Mouse (Mus musculus) midbrain, postnatal 0 days (tissue): ENCODE measurements around the gene L1td1. TPM values are rescaled to one million over a fixed set of nuclear protein-coding genes. Genes with fewer than 3 reads are reported as not detected.

Experiments used
- ATAC-seq: fragments of 200-750 bp; cut with Nextera tagmentation; 2 replicates; pipeline ENCODE4 v1.8.0; 2017; ENCODE audit warnings: moderate number of reproducible peaks, mild to moderate bottlenecking, moderate TSS enrichment, moderate library complexity; ENCODE audit not compliant: low FRiP score
- DNase-seq: peaks from one replicate; pipeline ENCODE4 v3.0.0-alpha.2; 2015; ENCODE audit warnings: low spot score
- H3K27ac ChIP-seq: fragments of 300-500 bp; sonication (generic); 2 replicates; pipeline ENCODE4 v1.5.1; 2014; ENCODE audit warnings: low read depth, mild to moderate bottlenecking, low read length, mixed read lengths
- H3K27me3 ChIP-seq: fragments of 300-500 bp; sonication (generic); 2 replicates; pipeline ENCODE4 v1.6.1; 2014; ENCODE audit warnings: low read length, control low read depth, mixed read lengths; ENCODE audit not compliant: insufficient read depth
- H3K36me3 ChIP-seq: fragments of 300-500 bp; sonication (generic); 2 replicates; pipeline ENCODE4 v1.6.1; 2014; ENCODE audit warnings: low read length, control low read depth, mixed read lengths; ENCODE audit not compliant: insufficient read depth
- H3K4me1 ChIP-seq: fragments of 300-500 bp; sonication (generic); 2 replicates; pipeline ENCODE4 v1.6.1; 2014; ENCODE audit warnings: mild to moderate bottlenecking, control low read depth, antibody characterized with exemption, low read length, mixed read lengths; ENCODE audit not compliant: insufficient read depth
- H3K4me2 ChIP-seq: fragments of 300-500 bp; sonication (generic); 2 replicates; pipeline ENCODE4 v1.6.1; 2014; ENCODE audit warnings: low read depth, mild to moderate bottlenecking, low read length, mixed read lengths; ENCODE audit not compliant: poor library complexity, severe bottlenecking
- H3K4me3 ChIP-seq: fragments of 300-500 bp; sonication (generic); 2 replicates; pipeline ENCODE4 v1.5.1; 2014; ENCODE audit warnings: low read depth, mild to moderate bottlenecking, low read length, moderate library complexity
- H3K9ac ChIP-seq: fragments of 300-500 bp; sonication (generic); replicated peaks from 2 replicates; pipeline ENCODE4 v1.6.1; 2014; ENCODE audit warnings: mild to moderate bottlenecking, low read length, moderate library complexity, mixed read lengths; ENCODE audit not compliant: poor library complexity, severe bottlenecking
- H3K9me3 ChIP-seq: fragments of 300-500 bp; sonication (generic); 2 replicates; pipeline ENCODE4 v1.6.1; 2016; ENCODE audit warnings: low read length, control low read depth
- CTCF ChIP-seq: IDR thresholded peaks from 2 replicates; pipeline ENCODE4 v1.5.1; 2016; ENCODE audit warnings: antibody characterized with exemption, mild to moderate bottlenecking
- WGBS: fragments of 180-500 bp; shearing (Covaris S2); extraction: QIAGEN DNeasy Blood & Tissue Kit; methylation state at CpG from one replicate; pipeline ENCODE4 v1.1.7; 2014; 5-methylcytosine and 5-hydroxymethylcytosine counted together
- polyA plus RNA-seq: library from polyadenylated mRNA; unstranded; fragments of >200 nt; fragmentation: Nextera tagmentation; extraction: Ambion mirVana; gene quantifications from 2 replicates; pipeline ENCODE4 v1.2.1, GENCODE M21; 2015
- total RNA-seq: library from RNA; depleted of rRNA; stranded (reverse); fragments of >200 nt; gene quantifications from 2 replicates; pipeline ENCODE4 v1.2.3, GENCODE M21; 2014

The L1td1 gene
- total and polyA plus RNA-seq, 2 experiments from 2014 or later: not detected

DNA sequence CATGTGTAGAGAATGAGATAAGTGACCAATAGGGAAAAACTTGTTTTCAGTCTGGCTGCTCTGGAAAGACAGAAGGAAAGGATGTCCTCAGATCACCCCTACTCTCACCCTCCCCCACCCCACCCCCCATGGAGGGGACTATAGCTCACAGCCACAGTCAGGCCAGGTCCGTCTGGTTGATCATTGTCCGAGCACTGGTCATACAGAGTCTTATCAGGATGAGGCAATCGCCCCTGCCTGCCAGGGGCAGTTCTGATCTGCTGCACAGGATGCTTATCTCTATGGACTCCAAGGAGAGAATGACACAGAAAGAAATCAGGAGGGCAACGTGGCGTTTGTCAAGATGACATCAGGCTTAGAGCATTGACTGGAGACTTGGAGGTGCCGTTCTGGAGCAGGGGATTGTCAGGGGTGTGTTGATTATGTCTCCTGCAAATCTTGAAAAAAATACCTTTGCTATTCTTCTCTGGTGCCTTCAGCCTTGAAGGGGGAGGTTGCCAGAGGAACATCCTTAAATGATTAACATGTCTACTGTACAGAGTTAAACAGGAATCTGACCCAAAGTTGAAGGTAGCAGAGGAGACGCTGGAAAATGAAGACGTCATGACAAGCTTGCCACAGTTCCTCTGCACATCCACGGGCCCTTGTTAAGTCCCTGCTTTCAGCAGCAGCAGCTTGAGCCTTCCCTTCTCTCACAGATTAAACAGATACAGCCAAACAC, 32.9 kb upstream of the L1td1 start:
- Histone ChIP-seq H3K27me3 (no peaks in the 10 kb centered on the region), H3K4me1 (no peaks in the 10 kb centered on the region), H3K9me3 (no peaks in the 10 kb centered on the region), H3K9ac (no peak overlapping the region), H3K36me3 (no peaks in the 10 kb centered on the region), H3K4me3 (no peak overlapping the region), H3K27ac (no peak overlapping the region), H3K4me2 (no peak overlapping the region)
- no peak for TF ChIP-seq CTCF
- WGBS: 54% methylated on average over 9 of the region's 9 CpGs
- DNase-seq: no peak
- no peak for ATAC-seq

GRCm38 (mm10) chr4:98697932-98698331, 28.6 kb upstream of the L1td1 start:
- H3K27me3 ChIP-seq: no peaks in the 10 kb centered on the region
- WGBS: 88% methylated on average over 4 of the region's 4 CpGs
- no peak overlapping the region for H3K9ac ChIP-seq
- ATAC-seq (no peak), DNase-seq (no peak)
- H3K9me3 ChIP-seq: no peaks in the 10 kb centered on the region
- no peak overlapping the region for H3K27ac ChIP-seq
- no peak overlapping the region for H3K4me2 ChIP-seq
- no peaks in the 10 kb centered on the region for H3K36me3 ChIP-seq
- TF ChIP-seq CTCF: no peak
- H3K4me3 ChIP-seq: no peak overlapping the region
- H3K4me1 ChIP-seq: no peaks in the 10 kb centered on the region

GRCm38 (mm10) chr4:98698921-98699320, 27.6 kb upstream of the L1td1 start:
- WGBS: 59% methylated on average over 2 of the region's 3 CpGs
- no peak overlapping the region for H3K9ac ChIP-seq
- no peaks in the 10 kb centered on the region for H3K4me1 ChIP-seq
- no peak for TF ChIP-seq CTCF
- no peak overlapping the region for H3K4me3 ChIP-seq
- no peaks in the 10 kb centered on the region for H3K36me3 ChIP-seq
- ATAC-seq (no peak), DNase-seq (no peak)
- no peaks in the 10 kb centered on the region for H3K9me3 ChIP-seq
- no peak overlapping the region for H3K4me2 ChIP-seq
- no peaks in the 10 kb centered on the region for H3K27me3 ChIP-seq
- H3K27ac ChIP-seq: no peak overlapping the region

DNA sequence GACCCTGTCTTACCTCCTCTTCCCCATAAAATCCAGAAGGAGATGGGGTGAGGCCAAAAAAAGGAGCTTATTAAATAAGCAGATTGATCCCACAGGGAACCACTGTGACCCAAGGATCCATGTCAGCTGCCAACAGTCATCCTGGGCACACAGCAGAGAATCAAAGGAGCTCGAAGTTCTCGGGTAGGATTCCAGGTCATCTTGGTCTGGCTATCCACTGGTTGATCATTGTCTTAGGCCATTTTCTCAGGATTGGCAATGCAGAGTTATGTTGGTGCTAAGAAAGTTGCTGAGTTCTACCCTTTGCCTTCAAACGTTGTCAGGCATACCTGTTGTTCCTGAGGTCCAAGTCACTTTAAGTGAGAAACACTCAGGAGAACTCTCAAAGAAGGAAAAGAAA, 26.4 kb upstream of the L1td1 start:
- 89% methylated on average over 3 of the region's 3 CpGs for WGBS
- DNase-seq: no peak
- H3K36me3 ChIP-seq: no peaks in the 10 kb centered on the region
- H3K4me2 ChIP-seq: no peak overlapping the region
- no peak for TF ChIP-seq CTCF
- H3K27me3 ChIP-seq: no peaks in the 10 kb centered on the region
- no peak overlapping the region for H3K4me3 ChIP-seq
- no peaks in the 10 kb centered on the region for H3K4me1 ChIP-seq
- H3K9me3 ChIP-seq: no peaks in the 10 kb centered on the region
- no peak overlapping the region for H3K27ac ChIP-seq
- H3K9ac ChIP-seq: no peak overlapping the region
- no peak for ATAC-seq

DNA sequence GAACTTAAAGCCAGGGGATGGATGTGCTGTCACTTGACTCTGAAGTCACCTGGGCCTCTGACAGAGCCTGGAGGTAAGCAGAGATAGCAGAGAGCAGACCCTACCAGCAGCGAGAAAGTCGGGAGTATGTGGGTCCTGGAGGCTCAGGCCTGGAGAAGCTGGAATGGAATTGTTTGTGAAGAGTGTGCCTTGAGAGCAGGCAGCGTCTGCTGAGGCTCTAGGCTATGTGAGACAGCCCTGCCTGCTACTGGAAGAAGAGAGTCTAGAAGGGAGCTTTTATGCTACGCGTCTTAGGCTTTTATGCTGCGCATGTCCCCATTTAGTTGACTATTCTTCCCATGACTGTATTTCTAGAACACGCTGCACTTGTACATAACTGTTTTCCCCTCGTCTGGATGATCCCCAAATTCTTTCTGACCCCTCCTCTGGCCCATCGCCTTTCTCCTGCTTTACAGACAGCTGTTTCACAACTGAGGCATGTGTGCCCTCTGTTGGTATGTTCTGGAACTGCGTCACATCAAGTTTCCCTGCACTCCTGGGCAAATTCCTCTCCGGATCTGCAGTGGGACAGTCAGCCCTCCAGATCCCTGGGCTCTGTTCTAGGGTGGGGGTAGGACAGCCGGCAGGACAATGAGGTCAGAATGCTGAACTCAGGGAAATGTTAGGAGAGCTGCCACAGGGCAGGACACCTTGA, 24.2 kb upstream of the L1td1 start:
- Histone ChIP-seq H3K4me1 (no peaks in the 10 kb centered on the region), H3K4me2 (0 out of 2 replicates have a peak overlapping the region, but pooled peaks have one; percentile 10), H3K9me3 (no peaks in the 10 kb centered on the region), H3K9ac (no peak overlapping the region), H3K4me3 (no peak overlapping the region), H3K27ac (no peak overlapping the region), H3K36me3 (no peaks in the 10 kb centered on the region), H3K27me3 (no peaks in the 10 kb centered on the region)
- TF ChIP-seq CTCF: peak; percentile 96
- ATAC-seq: peak; percentile 67
- DNase-seq: peak; percentile 81
- 21% methylated on average over 12 of the region's 12 CpGs for WGBS

DNA sequence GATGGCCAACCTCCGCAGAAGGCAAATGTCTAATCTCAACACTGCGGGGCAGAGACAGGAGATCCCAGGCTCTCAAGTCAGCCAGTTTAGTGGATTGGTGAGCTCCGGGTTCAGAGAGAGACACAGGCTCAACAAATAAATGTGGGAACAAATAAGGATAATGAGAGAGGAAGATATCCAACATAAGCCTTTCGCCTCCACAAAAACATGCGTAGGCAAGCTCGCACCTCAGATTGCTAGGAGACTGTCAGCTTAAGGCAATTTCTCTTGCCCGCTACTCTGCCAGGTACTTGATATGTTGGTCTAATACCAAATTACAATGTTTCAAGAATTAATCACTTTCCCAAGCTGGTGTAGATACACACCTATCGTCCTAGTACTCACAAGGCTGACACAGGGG, 15.6 kb upstream of the L1td1 start:
- H3K27me3 ChIP-seq: no peaks in the 10 kb centered on the region
- TF ChIP-seq CTCF: no peak
- WGBS: 96% methylated on average over 8 of the region's 8 CpGs
- no peak for ATAC-seq
- no peaks in the 10 kb centered on the region for H3K4me1 ChIP-seq
- H3K4me2 ChIP-seq: no peak overlapping the region
- H3K9ac ChIP-seq: no peak overlapping the region
- no peaks in the 10 kb centered on the region for H3K36me3 ChIP-seq
- no peak for DNase-seq
- H3K27ac ChIP-seq: no peak overlapping the region
- H3K4me3 ChIP-seq: no peak overlapping the region
- H3K9me3 ChIP-seq: no peaks in the 10 kb centered on the region
